Mouse (Mus musculus) forebrain, postnatal 0 days (tissue): ENCODE measurements around the gene Wbp2. TPM values are rescaled to one million over a fixed set of nuclear protein-coding genes. Genes with fewer than 3 reads are reported as not detected.

Experiments used
- ATAC-seq: fragments of 200-750 bp; cut with Nextera tagmentation; 2 replicates; pipeline ENCODE4 v1.8.0; 2017; ENCODE audit warnings: mild to moderate bottlenecking, moderate library complexity
- DNase-seq: peaks from one replicate; pipeline ENCODE4 v3.0.0-alpha.2; 2015
- H3K27ac ChIP-seq: fragments of 300-500 bp; sonication (generic); 2 replicates; pipeline ENCODE4 v1.5.1; 2014; ENCODE audit warnings: low read depth, mild to moderate bottlenecking, antibody characterized with exemption, low read length, moderate library complexity, mixed read lengths
- H3K27me3 ChIP-seq: fragments of 300-500 bp; sonication (generic); 2 replicates; pipeline ENCODE4 v1.6.1; 2014; ENCODE audit warnings: mild to moderate bottlenecking, low read length, mixed read lengths; ENCODE audit not compliant: insufficient read depth
- H3K36me3 ChIP-seq: fragments of 300-500 bp; sonication (generic); 2 replicates; pipeline ENCODE4 v1.6.1; 2014; ENCODE audit warnings: mild to moderate bottlenecking, moderate library complexity; ENCODE audit not compliant: insufficient read depth
- H3K4me1 ChIP-seq: fragments of 300-500 bp; sonication (generic); 2 replicates; pipeline ENCODE4 v1.6.1; 2014; ENCODE audit warnings: antibody characterized with exemption; ENCODE audit not compliant: insufficient read depth
- H3K4me2 ChIP-seq: fragments of 300-500 bp; sonication (generic); 2 replicates; pipeline ENCODE4 v1.6.1; 2014; ENCODE audit warnings: low read depth, mild to moderate bottlenecking, moderate library complexity
- H3K4me3 ChIP-seq: fragments of 300-500 bp; sonication (generic); 2 replicates; pipeline ENCODE4 v1.5.1; 2014; ENCODE audit warnings: low read depth, low read length, mixed read lengths
- H3K9ac ChIP-seq: fragments of 300-500 bp; sonication (generic); 2 replicates; pipeline ENCODE4 v1.6.1; 2014; ENCODE audit warnings: mild to moderate bottlenecking
- H3K9me3 ChIP-seq: fragments of 300-500 bp; sonication (generic); 2 replicates; pipeline ENCODE4 v1.6.1; 2016; ENCODE audit warnings: low read length
- CTCF ChIP-seq: sonication (generic); IDR thresholded peaks from 2 replicates; pipeline ENCODE4 v1.5.1; 2016; ENCODE audit warnings: antibody characterized with exemption, control low read depth, low read depth
- WGBS: fragments of 180-500 bp; shearing (Covaris S2); extraction: QIAGEN DNeasy Blood & Tissue Kit; methylation state at CpG from one replicate; pipeline ENCODE4 v1.1.7; 2014; 5-methylcytosine and 5-hydroxymethylcytosine counted together
- polyA plus RNA-seq: library from polyadenylated mRNA; unstranded; fragments of >200 nt; fragmentation: Nextera tagmentation; extraction: Ambion mirVana; gene quantifications from 2 replicates; pipeline ENCODE4 v1.2.1, GENCODE M21; 2015
- total RNA-seq: library from RNA; depleted of rRNA; stranded (reverse); fragments of >200 nt; gene quantifications from 2 replicates; pipeline ENCODE4 v1.2.3, GENCODE M21; 2014

Wbp2 gene
- total and polyA plus RNA-seq, 2 experiments from 2014 or later, result 130 to 281 TPM

- 0 out of 2 replicates have a peak, but pooled peaks have one; percentile 11 for TF ChIP-seq CTCF
- WGBS, result 62% methylated on average over 20 of the region's 20 CpGs
- Histone ChIP-seq H3K27ac (no peak overlapping the region), H3K27me3 (no peaks in the 10 kb centered on the region), H3K4me1 (0 out of 2 replicates have a peak, but pooled peaks cover 3% of the 10 kb centered on the region), H3K36me3 (peaks cover 21% of the 10 kb centered on the region), H3K9ac (no peak overlapping the region), H3K4me3 (no peak overlapping the region), H3K9me3 (no peaks in the 10 kb centered on the region), H3K4me2 (no peak overlapping the region)
- ATAC-seq (no peak), DNase-seq (no peak)
Observed at GRCm38 (mm10) chr11:116075539-116076265, 11.1 kb downstream of the Wbp2 start.

DNA sequence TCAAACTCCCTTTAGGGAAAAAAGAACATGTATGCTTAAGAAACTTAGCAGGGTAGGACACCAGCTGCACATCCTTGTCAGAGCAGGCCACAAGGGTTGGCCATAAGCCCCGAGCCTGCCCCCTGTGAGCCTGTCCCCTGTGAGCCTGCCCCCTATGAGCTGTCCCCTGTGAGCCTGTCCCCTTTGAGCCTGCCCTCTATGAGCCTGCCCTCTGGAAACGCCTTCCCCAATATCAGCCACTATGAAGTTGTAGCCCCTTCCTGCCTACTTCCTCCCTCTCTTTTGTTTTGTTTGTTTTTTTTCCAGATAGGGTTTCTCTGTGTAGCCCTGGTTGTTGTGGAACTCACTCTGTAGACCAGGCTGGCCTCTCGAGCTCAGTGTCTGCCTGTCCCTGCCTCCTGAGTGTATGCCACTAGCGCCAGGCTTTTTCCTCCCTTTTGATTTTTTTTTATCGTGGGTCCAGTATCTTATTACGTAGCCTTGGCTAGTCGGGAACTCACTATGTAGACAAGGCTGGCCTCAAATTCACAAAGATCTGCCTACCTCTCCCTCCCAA is 12.3 kb downstream of the Wbp2 start:
- H3K4me2 ChIP-seq, result no peak overlapping the region
- H3K36me3 ChIP-seq, result peaks cover 9% of the 10 kb centered on the region
- DNase-seq (no peak), ATAC-seq (no peak)
- no peaks in the 10 kb centered on the region for H3K9me3 ChIP-seq
- TF ChIP-seq CTCF, result no peak
- no peaks in the 10 kb centered on the region for H3K27me3 ChIP-seq
- H3K4me1 ChIP-seq, result 0 out of 2 replicates have a peak, but pooled peaks cover 3% of the 10 kb centered on the region
- H3K9ac ChIP-seq, result no peak overlapping the region
- WGBS, result 65% methylated on average over 7 of the region's 7 CpGs
- no peak overlapping the region for H3K27ac ChIP-seq
- no peak overlapping the region for H3K4me3 ChIP-seq

GRCm38 (mm10) chr11:116072608-116073007 is 14.2 kb downstream of the Wbp2 start:
- H3K4me2 ChIP-seq, result no peak overlapping the region
- no peak overlapping the region for H3K27ac ChIP-seq
- H3K36me3 ChIP-seq, result no peaks in the 10 kb centered on the region
- 81% methylated on average over 3 of the region's 3 CpGs for WGBS
- no peaks in the 10 kb centered on the region for H3K4me1 ChIP-seq
- no peaks in the 10 kb centered on the region for H3K27me3 ChIP-seq
- no peak overlapping the region for H3K4me3 ChIP-seq
- no peak for ATAC-seq
- H3K9ac ChIP-seq, result no peak overlapping the region
- no peak for DNase-seq
- H3K9me3 ChIP-seq, result no peaks in the 10 kb centered on the region
- TF ChIP-seq CTCF, result no peak

DNA sequence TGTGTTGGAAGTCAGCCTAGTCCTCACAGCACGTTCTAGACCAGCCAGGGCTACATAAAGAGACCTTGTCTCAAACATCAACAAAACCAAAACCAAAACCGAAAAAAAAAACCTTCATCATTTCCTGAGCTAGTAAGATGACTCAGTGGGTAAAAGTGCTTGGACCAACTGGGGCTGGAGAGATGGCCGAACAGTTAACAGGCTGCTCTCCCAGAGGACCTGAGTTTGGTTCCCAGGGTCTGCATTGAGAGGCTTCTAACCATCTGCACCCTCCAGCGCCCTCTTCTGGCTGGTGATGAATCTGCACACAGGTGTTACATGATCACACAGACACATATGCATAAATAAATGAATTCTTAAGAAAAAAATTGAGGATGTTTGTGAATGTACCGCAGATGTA is 15.3 kb downstream of the Wbp2 start:
- Histone ChIP-seq H3K27ac (no peak overlapping the region), H3K4me2 (no peak overlapping the region), H3K9ac (no peak overlapping the region), H3K36me3 (no peaks in the 10 kb centered on the region), H3K4me1 (no peaks in the 10 kb centered on the region), H3K9me3 (no peaks in the 10 kb centered on the region), H3K27me3 (no peaks in the 10 kb centered on the region), H3K4me3 (no peak overlapping the region)
- DNase-seq (no peak), ATAC-seq (no peak)
- 72% methylated on average over 5 of the region's 5 CpGs for WGBS
- peak; percentile 32; the same call in 1 of the 2 replicates for TF ChIP-seq CTCF

GRCm38 (mm10) chr11:116065345-116065744 is 21.4 kb downstream of the Wbp2 start:
- whole genome bisulfite sequencing, result 88% methylated on average over 12 of the region's 12 CpGs
- no peak overlapping the region for H3K9ac ChIP-seq
- H3K4me1 ChIP-seq, result no peaks in the 10 kb centered on the region
- ATAC-seq, result no peak
- H3K4me3 ChIP-seq, result no peak overlapping the region
- H3K36me3 ChIP-seq, result peaks cover 8% of the 10 kb centered on the region; the same call in 1 of the 2 replicates
- DNase-seq, result no peak
- no peak overlapping the region for H3K4me2 ChIP-seq
- H3K27ac ChIP-seq, result no peak overlapping the region
- H3K27me3 ChIP-seq, result no peaks in the 10 kb centered on the region
- TF ChIP-seq CTCF, result no peak
- no peaks in the 10 kb centered on the region for H3K9me3 ChIP-seq

DNA sequence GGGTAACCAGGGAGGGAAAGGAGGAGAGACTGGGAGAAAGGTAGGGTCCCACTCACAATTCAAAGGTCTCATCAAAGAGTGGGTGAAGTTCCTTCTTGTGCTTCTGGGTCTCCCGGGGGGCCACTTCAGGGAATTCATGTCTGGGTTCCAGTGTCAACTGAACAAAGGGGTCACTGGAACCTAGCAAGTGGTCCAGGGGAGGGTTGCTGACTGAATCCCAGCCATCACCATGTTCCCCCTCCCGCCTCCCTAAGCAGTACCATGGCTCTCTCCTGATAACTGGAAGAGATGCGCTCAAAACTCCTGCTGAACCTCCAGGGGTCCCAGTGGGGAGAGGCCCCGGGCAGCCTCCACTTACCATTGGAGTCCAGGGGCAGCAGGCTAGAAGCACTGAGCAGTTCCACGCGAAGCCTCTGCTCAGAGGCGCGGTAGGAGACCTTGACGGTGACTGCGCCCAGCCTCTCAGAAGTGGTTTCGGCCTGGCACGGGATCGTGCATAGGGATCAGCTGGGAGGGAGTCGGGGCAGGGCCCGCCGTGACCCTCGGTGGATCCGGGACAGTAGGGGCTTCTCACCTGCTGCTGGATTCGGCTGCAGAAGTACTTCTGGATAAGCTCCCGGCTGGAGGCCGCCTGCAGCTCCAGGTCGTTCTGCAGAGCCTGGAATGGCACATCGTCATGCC is 22.5 kb downstream of the Wbp2 start:
- 70% methylated on average over 23 of the region's 23 CpGs for WGBS
- H3K27ac ChIP-seq, result no peak overlapping the region
- no peak overlapping the region for H3K4me2 ChIP-seq
- no peaks in the 10 kb centered on the region for H3K27me3 ChIP-seq
- no peaks in the 10 kb centered on the region for H3K4me1 ChIP-seq
- H3K9ac ChIP-seq, result no peak overlapping the region
- H3K4me3 ChIP-seq, result no peak overlapping the region
- TF ChIP-seq CTCF, result no peak
- peaks cover 17% of the 10 kb centered on the region for H3K36me3 ChIP-seq
- H3K9me3 ChIP-seq, result no peaks in the 10 kb centered on the region
- ATAC-seq (no peak), DNase-seq (no peak)

GRCm38 (mm10) chr11:116063562-116063961 is 23.2 kb downstream of the Wbp2 start:
- peak; percentile 33 for DNase-seq

More at GRCm38 (mm10) chr11:116063562-116063961, 23.2 kb downstream of the Wbp2 start:
- Histone ChIP-seq H3K9ac (no peak overlapping the region), H3K36me3 (peaks cover 24% of the 10 kb centered on the region), H3K4me2 (no peak overlapping the region), H3K9me3 (no peaks in the 10 kb centered on the region), H3K27ac (no peak overlapping the region), H3K4me1 (no peaks in the 10 kb centered on the region), H3K4me3 (no peak overlapping the region), H3K27me3 (no peaks in the 10 kb centered on the region)
- no peak for TF ChIP-seq CTCF
- ATAC-seq, result peak; percentile 37
- 46% methylated on average over 13 of the region's 13 CpGs for WGBS
